Mouse (Mus musculus) kidney, adult 2 months (tissue): ENCODE data around the gene Igf1r.

ENCODE experiments used
- CTCF ChIP-seq: fragments of 200-500 bp; conservative IDR thresholded peaks from 2 replicates; pipeline ENCODE4 v1.5.1; 2011; ENCODE audit warnings: low read depth, mild to moderate bottlenecking, control low read depth, low read length, moderate library complexity, mixed read lengths; ENCODE audit not compliant: insufficient read depth, insufficient read length
- POLR2A ChIP-seq: fragments of 200-500 bp; IDR thresholded peaks from one replicate; pipeline ENCODE4 v1.6.1; 2011; ENCODE audit warnings: low read depth, low read length, control low read depth

GRCm38 (mm10) chr7:68272607-68273006 is 320.0 kb downstream of the Igf1r start:
- TF ChIP-seq POLR2A (no peak), CTCF (no peak)
